Mouse (Mus musculus) heart, embryonic 11.5 days (tissue): Measurements from ENCODE around the gene Agps. TPM values are rescaled to one million over a fixed set of nuclear protein-coding genes. Genes with fewer than 3 reads are reported as not detected.

Source experiments
- ATAC-seq: fragments of 200-750 bp; cut with Nextera tagmentation; replicated peaks from 2 replicates; pipeline ENCODE4 v1.8.0; 2017; ENCODE audit warnings: moderate library complexity; ENCODE audit not compliant: insufficient number of reproducible peaks, low FRiP score, low TSS enrichment
- H3K27ac ChIP-seq: fragments of 300-500 bp; sonication (generic); 2 replicates; pipeline ENCODE4 v1.5.1; 2014; ENCODE audit warnings: mild to moderate bottlenecking, low read depth, low read length
- H3K27me3 ChIP-seq: fragments of 300-500 bp; sonication (generic); 2 replicates; pipeline ENCODE4 v1.6.1; 2014; ENCODE audit warnings: mild to moderate bottlenecking, low read length, mixed read lengths; ENCODE audit not compliant: control insufficient read depth, insufficient read depth
- H3K36me3 ChIP-seq: fragments of 300-500 bp; sonication (generic); 2 replicates; pipeline ENCODE4 v1.6.1; 2014; ENCODE audit warnings: mild to moderate bottlenecking, low read length, moderate library complexity, mixed read lengths; ENCODE audit not compliant: control insufficient read depth, insufficient read depth
- H3K4me1 ChIP-seq: fragments of 300-500 bp; sonication (generic); 2 replicates; pipeline ENCODE4 v1.6.1; 2014; ENCODE audit warnings: low read length; ENCODE audit not compliant: control insufficient read depth, insufficient read depth
- H3K4me2 ChIP-seq: fragments of 300-500 bp; sonication (generic); 2 replicates; pipeline ENCODE4 v1.6.1; 2014; ENCODE audit warnings: mild to moderate bottlenecking, moderate library complexity
- H3K4me3 ChIP-seq: fragments of 300-500 bp; sonication (generic); 2 replicates; pipeline ENCODE4 v1.5.1; 2014; ENCODE audit warnings: low read depth, low read length
- H3K9ac ChIP-seq: fragments of 300-500 bp; sonication (generic); 2 replicates; pipeline ENCODE4 v1.6.1; 2014; ENCODE audit warnings: mild to moderate bottlenecking, low read depth, low read length, moderate library complexity
- H3K9me3 ChIP-seq: fragments of 300-500 bp; sonication (generic); replicated peaks from 2 replicates; pipeline ENCODE4 v1.6.1; 2016; ENCODE audit warnings: low read length; ENCODE audit not compliant: control insufficient read depth
- WGBS: fragments of 180-500 bp; shearing (Covaris S2); extraction: QIAGEN DNeasy Blood & Tissue Kit; methylation state at CpG from one replicate; pipeline ENCODE4 v1.1.7; 2014; ENCODE audit not compliant: insufficient replicate concordance; 5-methylcytosine and 5-hydroxymethylcytosine counted together
- polyA plus RNA-seq: library from polyadenylated mRNA; unstranded; fragments of >200 nt; fragmentation: Nextera tagmentation; extraction: Ambion mirVana; gene quantifications from 2 replicates; pipeline ENCODE4 v1.2.1, GENCODE M21; 2014

Gene Agps
- 29.2 and 41.2 TPM in 2 replicates for polyA plus RNA-seq

GRCm38 (mm10) chr2:75831881-75832633 is at the start of gene Agps:
TSS of gene Agps (plus strand) at chr2:75832177.
- Histone ChIP-seq H3K4me3 (peak within 1 kb of the TSS; percentile 94), H3K27me3 (no peaks in the 10 kb centered on the region), H3K4me1 (peaks cover 13% of the 10 kb centered on the region), H3K9ac (peak within 1 kb of the TSS; percentile 82), H3K9me3 (no peaks in the 10 kb centered on the region), H3K4me2 (peak within 1 kb of the TSS; percentile 89), H3K27ac (peak within 1 kb of the TSS; percentile 88), H3K36me3 (no peaks in the 10 kb centered on the region)
- ATAC-seq: peak; percentile 95
- under 1% methylated on average over 82 of the region's 86 CpGs for WGBS

- no peak overlapping the region for H3K27ac ChIP-seq
- H3K36me3 ChIP-seq: no peaks in the 10 kb centered on the region
- H3K4me2 ChIP-seq: no peak overlapping the region
- no peak overlapping the region for H3K4me3 ChIP-seq
- WGBS: 18% methylated on average over 6 of the region's 6 CpGs
- no peaks in the 10 kb centered on the region for H3K27me3 ChIP-seq
- no peaks in the 10 kb centered on the region for H3K4me1 ChIP-seq
- no peak overlapping the region for H3K9ac ChIP-seq
- H3K9me3 ChIP-seq: no peaks in the 10 kb centered on the region
- ATAC-seq: no peak
Observed at GRCm38 (mm10) chr2:75786075-75786474, 45.9 kb upstream of the Agps start.

GRCm38 (mm10) chr2:75788511-75788910 is 43.5 kb upstream of the Agps start:
- H3K36me3 ChIP-seq: no peaks in the 10 kb centered on the region
- no peaks in the 10 kb centered on the region for H3K4me1 ChIP-seq
- H3K27me3 ChIP-seq: no peaks in the 10 kb centered on the region
- H3K9ac ChIP-seq: no peak overlapping the region
- no peak for ATAC-seq
- no peak overlapping the region for H3K4me3 ChIP-seq
- WGBS: 59% methylated on average over 3 of the region's 3 CpGs
- no peak overlapping the region for H3K4me2 ChIP-seq
- H3K27ac ChIP-seq: no peak overlapping the region
- no peaks in the 10 kb centered on the region for H3K9me3 ChIP-seq

GRCm38 (mm10) chr2:75789959-75790523 is 41.9 kb upstream of the Agps start:
- no peaks in the 10 kb centered on the region for H3K27me3 ChIP-seq
- H3K4me2 ChIP-seq: no peak overlapping the region
- no peaks in the 10 kb centered on the region for H3K36me3 ChIP-seq
- H3K27ac ChIP-seq: no peak overlapping the region
- ATAC-seq: no peak
- no peak overlapping the region for H3K9ac ChIP-seq
- H3K4me1 ChIP-seq: no peaks in the 10 kb centered on the region
- no peaks in the 10 kb centered on the region for H3K9me3 ChIP-seq
- WGBS: 49% methylated on average over 14 of the region's 14 CpGs
- no peak overlapping the region for H3K4me3 ChIP-seq

- no peaks in the 10 kb centered on the region for H3K9me3 ChIP-seq
- no peak for ATAC-seq
- H3K9ac ChIP-seq: no peak overlapping the region
- peak overlapping the region; percentile 29; the same call in 1 of the 2 replicates for H3K4me2 ChIP-seq
- WGBS: 59% methylated on average over 18 of the region's 18 CpGs
- no peaks in the 10 kb centered on the region for H3K36me3 ChIP-seq
- H3K4me3 ChIP-seq: no peak overlapping the region
- no peak overlapping the region for H3K27ac ChIP-seq
- no peaks in the 10 kb centered on the region for H3K27me3 ChIP-seq
- H3K4me1 ChIP-seq: no peaks in the 10 kb centered on the region
Observed at GRCm38 (mm10) chr2:75791561-75792308, 40.2 kb upstream of the Agps start.

- H3K9ac ChIP-seq: no peak overlapping the region
- peak overlapping the region; percentile 2; the same call in 1 of the 2 replicates for H3K4me2 ChIP-seq
- H3K9me3 ChIP-seq: no peaks in the 10 kb centered on the region
- H3K27me3 ChIP-seq: no peaks in the 10 kb centered on the region
- no peak overlapping the region for H3K4me3 ChIP-seq
- no peaks in the 10 kb centered on the region for H3K4me1 ChIP-seq
- 48% methylated on average over 12 of the region's 12 CpGs for WGBS
- no peak for ATAC-seq
- H3K36me3 ChIP-seq: no peaks in the 10 kb centered on the region
- H3K27ac ChIP-seq: no peak overlapping the region
Observed at GRCm38 (mm10) chr2:75792377-75793203, 39.4 kb upstream of the Agps start.

- no peak overlapping the region for H3K4me2 ChIP-seq
- H3K4me1 ChIP-seq: no peaks in the 10 kb centered on the region
- no peak for ATAC-seq
- WGBS: 68% methylated on average over 2 of the region's 2 CpGs
- H3K27me3 ChIP-seq: no peaks in the 10 kb centered on the region
- H3K9me3 ChIP-seq: no peaks in the 10 kb centered on the region
- H3K36me3 ChIP-seq: no peaks in the 10 kb centered on the region
- H3K9ac ChIP-seq: no peak overlapping the region
- no peak overlapping the region for H3K27ac ChIP-seq
- H3K4me3 ChIP-seq: no peak overlapping the region
Observed at GRCm38 (mm10) chr2:75796181-75796580, 35.8 kb upstream of the Agps start.

GRCm38 (mm10) chr2:75798434-75798970 is 33.5 kb upstream of the Agps start:
- no peak overlapping the region for H3K4me2 ChIP-seq
- H3K4me3 ChIP-seq: no peak overlapping the region
- H3K9me3 ChIP-seq: no peaks in the 10 kb centered on the region
- H3K36me3 ChIP-seq: no peaks in the 10 kb centered on the region
- H3K9ac ChIP-seq: no peak overlapping the region
- H3K4me1 ChIP-seq: no peaks in the 10 kb centered on the region
- 67% methylated on average over 4 of the region's 4 CpGs for WGBS
- no peak overlapping the region for H3K27ac ChIP-seq
- no peak for ATAC-seq
- H3K27me3 ChIP-seq: no peaks in the 10 kb centered on the region
